Mouse (Mus musculus): ENCODE data around the gene Fndc7. TPM values are rescaled to one million over a fixed set of nuclear protein-coding genes. Genes with fewer than 3 reads are reported as not detected.

Gene Fndc7
- polyA plus RNA-seq, 1 experiment from 2014 or later: not detected

DNA sequence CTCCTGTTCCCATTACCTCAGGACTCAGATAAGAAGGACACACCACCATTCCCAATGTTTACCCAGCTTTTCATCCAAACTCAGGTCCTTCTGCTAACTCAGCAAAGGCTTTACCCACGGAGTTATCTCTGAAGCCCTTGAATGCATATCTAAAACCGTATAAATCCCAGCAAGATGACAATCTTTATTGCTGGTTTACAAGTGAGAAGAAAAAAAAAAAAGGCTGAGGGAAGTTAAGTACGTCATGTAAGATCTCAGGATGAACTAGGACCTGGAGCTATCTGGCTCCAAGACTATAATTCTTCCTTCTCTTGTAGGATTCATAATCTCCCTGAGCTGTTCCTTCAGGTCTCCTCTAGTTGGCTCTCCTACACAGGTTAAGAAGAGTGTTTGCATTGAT lies 38.3 kb downstream of the Fndc7 start:
- WGBS: 82% methylated on average over 3 of the region's 3 CpGs
- no peak for DNase-seq (ENCODE audit: low spot score)
- Histone ChIP-seq H3K27ac (no peak overlapping the region), H3K9me3 (ENCODE audit: control insufficient read depth, low read length) (no peaks in the 10 kb centered on the region), H3K4me2 (replicated peaks) (no peak overlapping the region), H3K4me1 (replicated peaks; ENCODE audit: control insufficient read depth, insufficient read depth, low read length) (peaks cover 13% of the 10 kb centered on the region; the same call in 1 of the 2 replicates), H3K9ac (no peak overlapping the region), H3K27me3 (ENCODE audit: control insufficient read depth, insufficient read depth, low read length) (no peaks in the 10 kb centered on the region), H3K36me3 (replicated peaks; ENCODE audit: control insufficient read depth, insufficient read depth) (no peaks in the 10 kb centered on the region), H3K4me3 (replicated peaks; ENCODE audit: low read length) (no peak overlapping the region)
- ATAC-seq (ENCODE audit: low FRiP score): no peak

DNA sequence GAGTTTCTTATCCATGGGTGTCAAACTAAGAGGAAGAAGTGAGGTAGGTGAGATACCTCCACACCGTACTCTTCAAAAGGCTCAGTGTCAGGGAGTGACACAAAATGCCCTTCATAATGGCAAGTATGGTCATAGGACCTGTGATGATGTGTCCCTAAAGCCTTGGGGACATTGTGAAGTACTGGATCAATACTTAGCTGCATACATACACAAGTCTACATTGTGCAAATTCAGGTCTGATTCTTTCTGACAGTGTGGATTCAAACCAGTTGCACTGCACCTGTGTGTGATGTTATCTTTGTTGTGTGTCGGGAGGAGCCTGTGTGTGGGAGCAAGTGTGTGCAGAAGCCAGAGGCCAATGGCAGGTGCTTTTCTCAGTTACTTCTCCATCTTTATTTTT lies 38.7 kb downstream of the Fndc7 start:
- Histone ChIP-seq H3K9ac (no peak overlapping the region), H3K4me1 (replicated peaks; ENCODE audit: control insufficient read depth, insufficient read depth, low read length) (peaks cover 11% of the 10 kb centered on the region; the same call in 1 of the 2 replicates), H3K9me3 (ENCODE audit: control insufficient read depth, low read length) (no peaks in the 10 kb centered on the region), H3K36me3 (replicated peaks; ENCODE audit: control insufficient read depth, insufficient read depth) (no peaks in the 10 kb centered on the region), H3K4me2 (replicated peaks) (no peak overlapping the region), H3K27ac (no peak overlapping the region), H3K4me3 (replicated peaks; ENCODE audit: low read length) (no peak overlapping the region), H3K27me3 (ENCODE audit: control insufficient read depth, insufficient read depth, low read length) (no peaks in the 10 kb centered on the region)
- ATAC-seq (ENCODE audit: low FRiP score) (no peak), DNase-seq (ENCODE audit: low spot score) (no peak)
- WGBS: 100% methylated on average over 2 of the region's 2 CpGs

DNA sequence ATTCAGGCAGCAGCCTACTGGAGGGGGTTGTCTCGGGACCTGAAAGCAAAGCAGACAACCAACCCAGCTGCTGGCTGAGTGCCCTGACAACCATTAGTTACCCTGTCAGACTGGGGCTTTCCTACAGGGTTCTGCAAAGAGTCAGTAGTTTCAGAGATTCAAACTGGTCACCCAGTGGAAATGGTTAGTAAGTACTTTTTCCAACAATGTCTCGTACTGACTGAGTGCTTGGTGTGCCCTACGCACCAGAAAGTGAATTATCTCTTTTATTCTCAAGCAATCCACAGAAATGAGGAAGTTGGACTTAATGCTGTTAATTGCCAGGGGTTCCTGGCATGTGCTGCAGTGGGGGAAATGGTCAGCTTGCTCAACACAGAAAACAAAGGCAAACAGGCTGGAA lies 39.3 kb downstream of the Fndc7 start:
- Histone ChIP-seq H3K36me3 (replicated peaks; ENCODE audit: control insufficient read depth, insufficient read depth) (no peaks in the 10 kb centered on the region), H3K4me2 (replicated peaks) (no peak overlapping the region), H3K4me1 (replicated peaks; ENCODE audit: control insufficient read depth, insufficient read depth, low read length) (peaks cover 5% of the 10 kb centered on the region; the same call in 1 of the 2 replicates), H3K27me3 (ENCODE audit: control insufficient read depth, insufficient read depth, low read length) (no peaks in the 10 kb centered on the region), H3K27ac (no peak overlapping the region), H3K9ac (no peak overlapping the region), H3K9me3 (ENCODE audit: control insufficient read depth, low read length) (no peaks in the 10 kb centered on the region), H3K4me3 (replicated peaks; ENCODE audit: low read length) (no peak overlapping the region)
- 56% methylated on average over 3 of the region's 3 CpGs for WGBS
- peak; percentile 48; the same call in 1 of the 2 replicates for ATAC-seq (ENCODE audit: low FRiP score)
- DNase-seq (ENCODE audit: low spot score): peak; percentile 57

DNA sequence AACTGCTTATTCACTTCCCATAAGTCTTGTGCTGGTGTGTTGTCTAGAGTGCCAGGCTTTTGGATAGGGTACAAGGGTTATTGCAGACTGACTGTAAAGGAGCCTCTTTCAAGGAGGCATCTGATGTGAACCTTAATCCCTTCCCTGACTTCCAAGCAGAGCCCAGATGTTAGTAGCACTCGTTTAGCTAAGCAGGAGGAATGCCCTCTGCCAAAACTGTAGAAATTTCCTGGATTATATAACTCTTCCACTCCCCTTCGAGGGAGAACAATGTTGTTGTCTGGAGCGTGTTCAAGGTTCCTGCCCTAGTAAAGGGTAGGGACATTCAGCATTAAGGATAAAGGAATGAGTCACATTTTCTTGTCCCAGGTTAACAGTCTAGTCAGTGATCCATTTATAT lies 43.2 kb downstream of the Fndc7 start:
- 83% methylated on average over 3 of the region's 3 CpGs for WGBS

GRCm38 (mm10) chr3:108844521-108844920 lies 45.3 kb downstream of the Fndc7 start:
- no peak for DNase-seq (ENCODE audit: low spot score)
- Histone ChIP-seq H3K27ac (no peak overlapping the region), H3K4me1 (replicated peaks; ENCODE audit: control insufficient read depth, insufficient read depth, low read length) (peaks cover 3% of the 10 kb centered on the region), H3K9ac (no peak overlapping the region), H3K9me3 (ENCODE audit: control insufficient read depth, low read length) (no peaks in the 10 kb centered on the region), H3K4me3 (replicated peaks; ENCODE audit: low read length) (no peak overlapping the region), H3K36me3 (replicated peaks; ENCODE audit: control insufficient read depth, insufficient read depth) (no peaks in the 10 kb centered on the region), H3K4me2 (replicated peaks) (no peak overlapping the region), H3K27me3 (ENCODE audit: control insufficient read depth, insufficient read depth, low read length) (no peaks in the 10 kb centered on the region)
- WGBS: 83% methylated on average over 5 of the region's 5 CpGs
- no peak for ATAC-seq (ENCODE audit: low FRiP score)

More for the DNA sequence above, 43.2 kb downstream of the Fndc7 start:
- no peak overlapping the region for H3K27ac ChIP-seq
- no peaks in the 10 kb centered on the region for H3K4me1 ChIP-seq (replicated peaks; ENCODE audit: control insufficient read depth, insufficient read depth, low read length)
- DNase-seq (ENCODE audit: low spot score) (no peak), ATAC-seq (ENCODE audit: low FRiP score) (no peak)
- H3K9me3 ChIP-seq (ENCODE audit: control insufficient read depth, low read length): no peaks in the 10 kb centered on the region
- H3K27me3 ChIP-seq (ENCODE audit: control insufficient read depth, insufficient read depth, low read length): no peaks in the 10 kb centered on the region
- H3K4me2 ChIP-seq (replicated peaks): no peak overlapping the region
- no peaks in the 10 kb centered on the region for H3K36me3 ChIP-seq (replicated peaks; ENCODE audit: control insufficient read depth, insufficient read depth)
- no peak overlapping the region for H3K4me3 ChIP-seq (replicated peaks; ENCODE audit: low read length)
- no peak overlapping the region for H3K9ac ChIP-seq

- Histone ChIP-seq H3K36me3 (replicated peaks; ENCODE audit: control insufficient read depth, insufficient read depth) (no peaks in the 10 kb centered on the region), H3K4me1 (replicated peaks; ENCODE audit: control insufficient read depth, insufficient read depth, low read length) (peaks cover 8% of the 10 kb centered on the region), H3K9me3 (ENCODE audit: control insufficient read depth, low read length) (no peaks in the 10 kb centered on the region), H3K4me2 (replicated peaks) (no peak overlapping the region), H3K9ac (no peak overlapping the region), H3K27ac (no peak overlapping the region), H3K27me3 (ENCODE audit: control insufficient read depth, insufficient read depth, low read length) (no peaks in the 10 kb centered on the region), H3K4me3 (replicated peaks; ENCODE audit: low read length) (no peak overlapping the region)
- WGBS: 90% methylated on average over 6 of the region's 6 CpGs
- ATAC-seq (ENCODE audit: low FRiP score) (no peak), DNase-seq (ENCODE audit: low spot score) (no peak)
Measured at GRCm38 (mm10) chr3:108844026-108844425, 45.8 kb downstream of the Fndc7 start.

- H3K4me2 ChIP-seq (replicated peaks): peak overlapping the region; percentile 52
- no peaks in the 10 kb centered on the region for H3K9me3 ChIP-seq (ENCODE audit: control insufficient read depth, low read length)
- no peaks in the 10 kb centered on the region for H3K36me3 ChIP-seq (replicated peaks; ENCODE audit: control insufficient read depth, insufficient read depth)
- H3K4me1 ChIP-seq (replicated peaks; ENCODE audit: control insufficient read depth, insufficient read depth, low read length): peaks cover 8% of the 10 kb centered on the region
- ATAC-seq (ENCODE audit: low FRiP score) (peak; percentile 61; the same call in 1 of the 2 replicates), DNase-seq (ENCODE audit: low spot score) (no peak)
- H3K27ac ChIP-seq: no peak overlapping the region
- peak overlapping the region; percentile 81 for H3K4me3 ChIP-seq (replicated peaks; ENCODE audit: low read length)
- H3K9ac ChIP-seq: no peak overlapping the region
- 62% methylated on average over 4 of the region's 4 CpGs for WGBS
- no peaks in the 10 kb centered on the region for H3K27me3 ChIP-seq (ENCODE audit: control insufficient read depth, insufficient read depth, low read length)
Measured at GRCm38 (mm10) chr3:108840716-108841054, 49.1 kb downstream of the Fndc7 start.

- WGBS: under 1% methylated on average over 56 of the region's 56 CpGs
- no peaks in the 10 kb centered on the region for H3K36me3 ChIP-seq (replicated peaks; ENCODE audit: control insufficient read depth, insufficient read depth)
- peak within 1 kb of the TSS; percentile 60; the same call in 1 of the 2 replicates for H3K27ac ChIP-seq
- ATAC-seq (ENCODE audit: low FRiP score) (peak; percentile 96), DNase-seq (ENCODE audit: low spot score) (peak; percentile 98)
- H3K4me1 ChIP-seq (replicated peaks; ENCODE audit: control insufficient read depth, insufficient read depth, low read length): peaks cover 8% of the 10 kb centered on the region
- H3K27me3 ChIP-seq (ENCODE audit: control insufficient read depth, insufficient read depth, low read length): no peaks in the 10 kb centered on the region
- H3K9ac ChIP-seq: peak within 1 kb of the TSS; percentile 66
- peak within 1 kb of the TSS; percentile 52 for H3K4me2 ChIP-seq (replicated peaks)
- H3K9me3 ChIP-seq (ENCODE audit: control insufficient read depth, low read length): no peaks in the 10 kb centered on the region
- H3K4me3 ChIP-seq (replicated peaks; ENCODE audit: low read length): peak within 1 kb of the TSS; percentile 81
Measured at GRCm38 (mm10) chr3:108840000-108840715, 49.6 kb downstream of the Fndc7 start, which contains the start of gene Stxbp3. Gene Stxbp3, minus strand, starts transcription at chr3:108840526.

GRCm38 (mm10) chr3:108839647-108839999 lies 50.2 kb downstream of the Fndc7 start:
- DNase-seq (ENCODE audit: low spot score) (no peak), ATAC-seq (ENCODE audit: low FRiP score) (no peak)
- peak overlapping the region; percentile 81 for H3K4me3 ChIP-seq (replicated peaks; ENCODE audit: low read length)
- H3K4me1 ChIP-seq (replicated peaks; ENCODE audit: control insufficient read depth, insufficient read depth, low read length): peaks cover 8% of the 10 kb centered on the region
- H3K4me2 ChIP-seq (replicated peaks): peak overlapping the region; percentile 52
- WGBS: 14% methylated on average over 8 of the region's 8 CpGs
- H3K36me3 ChIP-seq (replicated peaks; ENCODE audit: control insufficient read depth, insufficient read depth): no peaks in the 10 kb centered on the region
- no peak overlapping the region; the same call in 1 of the 2 replicates for H3K27ac ChIP-seq
- H3K9ac ChIP-seq: peak overlapping the region; percentile 66
- H3K9me3 ChIP-seq (ENCODE audit: control insufficient read depth, low read length): no peaks in the 10 kb centered on the region
- H3K27me3 ChIP-seq (ENCODE audit: control insufficient read depth, insufficient read depth, low read length): no peaks in the 10 kb centered on the region
